In genomic region chr4:138865991-138866390, GRCm38 (mm10) we compare ENCODE assay signal across 19 mouse cellular contexts. TPM values are rescaled to one million over a fixed set of nuclear protein-coding genes. Genes with fewer than 3 reads are reported as not detected.
"Had no signal": no experiment of that assay in that cellular context is flagged by ENCODE, and none has a peak within 500 bp of the region (broad histone marks: within the 10 kb centered on the region; RNA-seq: fewer than 3 reads in every experiment).

No protein-coding gene starts in this region.

- H3K27me3 ChIP-seq: midbrain, embryonic 13.5 days; midbrain, embryonic 15.5 days; neural tube, embryonic 13.5 days; neural tube, embryonic 15.5 days had no signal

- H3K4me3 ChIP-seq: liver, embryonic 15.5 days; lung, embryonic 15.5 days; midbrain, embryonic 10.5 days; midbrain, embryonic 13.5 days; midbrain, embryonic 15.5 days; neural tube, embryonic 13.5 days; neural tube, embryonic 15.5 days had no signal

- H3K36me3 ChIP-seq: liver, embryonic 15.5 days; lung, embryonic 15.5 days; midbrain, embryonic 10.5 days; midbrain, embryonic 13.5 days; midbrain, embryonic 15.5 days; neural tube, embryonic 13.5 days; neural tube, embryonic 15.5 days had no signal

- H3K4me1 ChIP-seq: liver, embryonic 15.5 days; lung, embryonic 15.5 days; midbrain, embryonic 13.5 days; midbrain, embryonic 15.5 days; neural tube, embryonic 13.5 days; neural tube, embryonic 15.5 days had no signal

- H3K9ac ChIP-seq: liver, embryonic 15.5 days; liver, postnatal 0 days; lung, embryonic 15.5 days; midbrain, embryonic 13.5 days; midbrain, embryonic 15.5 days; neural tube, embryonic 13.5 days; neural tube, embryonic 15.5 days had no signal

- ATAC-seq: liver, postnatal 0 days; midbrain, embryonic 13.5 days; midbrain, embryonic 15.5 days had no signal

- H3K4me2 ChIP-seq: liver, embryonic 15.5 days; lung, embryonic 15.5 days; midbrain, embryonic 13.5 days; midbrain, embryonic 15.5 days; neural tube, embryonic 13.5 days; neural tube, embryonic 15.5 days had no signal

- H3K9me3 ChIP-seq: liver, embryonic 15.5 days; lung, embryonic 15.5 days; midbrain, embryonic 10.5 days; midbrain, embryonic 13.5 days; midbrain, embryonic 15.5 days; neural tube, embryonic 13.5 days; neural tube, embryonic 15.5 days had no signal

- H3K27ac ChIP-seq: liver, embryonic 15.5 days; lung, embryonic 15.5 days; midbrain, embryonic 10.5 days; midbrain, embryonic 13.5 days; midbrain, embryonic 15.5 days; neural tube, embryonic 13.5 days; neural tube, embryonic 15.5 days had no signal

RNA-seq across cellular contexts. Expression of gene Pla2g5, which starts 2.7 kb away (rescaled TPM):
- total RNA-seq: megakaryocyte, adult 5-6 weeks; megakaryocyte-erythroid progenitor cell, adult 5-6 weeks; monocyte, adult 5-6 weeks had no signal
- polyA plus RNA-seq: liver, postnatal 0 days; lung, postnatal 0 days; neural tube, embryonic 11.5 days had no signal

RNA-seq across cellular contexts. Expression of gene Gm13030, which starts 7.8 kb away (rescaled TPM):
- total RNA-seq: megakaryocyte, adult 5-6 weeks; megakaryocyte-erythroid progenitor cell, adult 5-6 weeks; midbrain, postnatal 0 days; monocyte, adult 5-6 weeks had no signal
- polyA plus RNA-seq: liver, embryonic 15.5 days; liver, postnatal 0 days; lung, adult 2 months; lung, embryonic 15.5 days; lung, postnatal 0 days; midbrain, embryonic 10.5 days; midbrain, embryonic 13.5 days; midbrain, embryonic 15.5 days; midbrain, postnatal 0 days; neural tube, embryonic 11.5 days; neural tube, embryonic 13.5 days; neural tube, embryonic 15.5 days; small intestine, adult 2 months; stomach, embryonic 14.5 days; stomach, embryonic 16.5 days; thymus, postnatal 0 days had no signal

RNA-seq across cellular contexts. Expression of gene Pla2g2e, which starts 11.8 kb away (rescaled TPM):
- total RNA-seq: megakaryocyte, adult 5-6 weeks; megakaryocyte-erythroid progenitor cell, adult 5-6 weeks; midbrain, postnatal 0 days; monocyte, adult 5-6 weeks had no signal
- polyA plus RNA-seq: liver, embryonic 15.5 days; liver, postnatal 0 days; lung, embryonic 15.5 days; lung, postnatal 0 days; midbrain, embryonic 10.5 days; midbrain, embryonic 13.5 days; midbrain, embryonic 15.5 days; midbrain, postnatal 0 days; neural tube, embryonic 11.5 days; neural tube, embryonic 13.5 days; neural tube, embryonic 15.5 days; stomach, embryonic 14.5 days; stomach, embryonic 16.5 days had no signal
